Mouse (Mus musculus) forebrain, embryonic 11.5 days (tissue): Measurements from ENCODE around the gene Nutm2. TPM values are rescaled to one million over a fixed set of nuclear protein-coding genes. Genes with fewer than 3 reads are reported as not detected.
"Not testable (repeated sequence)": the region's sequence is repeated elsewhere in the genome, so short reads cannot be mapped to it uniquely, and the experiment has no call there.

Experiments
- ATAC-seq: fragments of 200-750 bp; cut with Nextera tagmentation; replicated peaks from 2 replicates; pipeline ENCODE4 v1.8.0; 2017; ENCODE audit warnings: moderate TSS enrichment; ENCODE audit not compliant: low FRiP score
- DNase-seq: peaks from one replicate; pipeline ENCODE4 v3.0.0-alpha.2; 2017; ENCODE audit warnings: low spot score
- H3K27ac ChIP-seq: fragments of 300-500 bp; sonication (generic); 2 replicates; pipeline ENCODE4 v1.5.1; 2014; ENCODE audit warnings: low read depth, low read length
- H3K27me3 ChIP-seq: fragments of 300-500 bp; sonication (generic); 2 replicates; pipeline ENCODE4 v1.6.1; 2014; ENCODE audit warnings: mild to moderate bottlenecking, low read length, mixed read lengths; ENCODE audit not compliant: control insufficient read depth, insufficient read depth
- H3K36me3 ChIP-seq: fragments of 300-500 bp; sonication (generic); 2 replicates; pipeline ENCODE4 v1.6.1; 2014; ENCODE audit warnings: mild to moderate bottlenecking, low read length, moderate library complexity, mixed read lengths; ENCODE audit not compliant: control insufficient read depth, insufficient read depth
- H3K4me1 ChIP-seq: fragments of 300-500 bp; sonication (generic); replicated peaks from 2 replicates; pipeline ENCODE4 v1.6.1; 2014; ENCODE audit warnings: low read length, mixed read lengths; ENCODE audit not compliant: control insufficient read depth, insufficient read depth
- H3K4me2 ChIP-seq: fragments of 300-500 bp; sonication (generic); 2 replicates; pipeline ENCODE4 v1.6.1; 2014; ENCODE audit warnings: low read depth, mild to moderate bottlenecking, low read length, moderate library complexity, mixed read lengths; ENCODE audit not compliant: severe bottlenecking
- H3K4me3 ChIP-seq: fragments of 300-500 bp; sonication (generic); 2 replicates; pipeline ENCODE4 v1.5.1; 2014; ENCODE audit warnings: low read depth, low read length
- H3K9ac ChIP-seq: fragments of 300-500 bp; sonication (generic); 2 replicates; pipeline ENCODE4 v1.6.1; 2014; ENCODE audit warnings: low read length
- H3K9me3 ChIP-seq: fragments of 300-500 bp; sonication (generic); 2 replicates; pipeline ENCODE4 v1.6.1; 2016; ENCODE audit warnings: low read length, mixed read lengths; ENCODE audit not compliant: control insufficient read depth
- WGBS: fragments of 180-500 bp; shearing (Covaris S2); extraction: QIAGEN DNeasy Blood & Tissue Kit; methylation state at CpG from one replicate; pipeline ENCODE4 v1.1.7; 2014; 5-methylcytosine and 5-hydroxymethylcytosine counted together
- polyA plus RNA-seq: library from polyadenylated mRNA; unstranded; fragments of >200 nt; fragmentation: Nextera tagmentation; extraction: Ambion mirVana; gene quantifications from 2 replicates; pipeline ENCODE4 v1.2.1, GENCODE M21; 2014

The Nutm2 gene
- polyA plus RNA-seq, 1 experiment from 2014 or later, result not detected

DNA sequence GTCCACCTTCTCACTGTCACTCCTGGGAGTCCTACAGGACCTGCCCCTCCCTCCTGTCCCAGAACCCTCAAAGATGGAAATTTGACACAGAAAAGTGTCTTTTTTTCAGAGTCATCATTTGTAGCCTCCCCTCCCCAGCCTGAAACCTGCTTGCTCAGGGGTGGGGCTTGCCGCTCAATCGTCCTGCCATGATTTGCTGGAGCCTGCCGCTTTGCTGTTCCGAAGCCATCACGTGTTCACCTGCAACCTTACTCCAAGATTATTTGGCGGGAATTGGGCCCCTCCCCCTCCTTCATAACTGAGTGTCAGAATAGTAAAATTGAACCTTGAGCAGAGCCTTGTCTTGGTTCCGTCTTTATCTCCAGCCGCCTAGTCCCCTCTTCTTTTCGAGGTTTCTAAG, 14.8 kb upstream of the Nutm2 start:
- WGBS, result 71% methylated on average over 9 of the region's 9 CpGs
- not testable (repeated sequence) for DNase-seq, H3K27me3 ChIP-seq

GRCm38 (mm10) chr13:50453426-50453825, 13.7 kb upstream of the Nutm2 start:
- ATAC-seq (no peak), DNase-seq (no peak)
- Histone ChIP-seq H3K4me2 (no peak overlapping the region), H3K4me3 (no peak overlapping the region), H3K4me1 (no peaks in the 10 kb centered on the region), H3K27ac (no peak overlapping the region), H3K27me3 (no peaks in the 10 kb centered on the region), H3K36me3 (no peaks in the 10 kb centered on the region), H3K9ac (no peak overlapping the region), H3K9me3 (no peaks in the 10 kb centered on the region)
- 37% methylated on average over 4 of the region's 4 CpGs for WGBS

More for the DNA sequence above, 14.8 kb upstream of the Nutm2 start:
- not testable (repeated sequence) for H3K9ac ChIP-seq, H3K9me3 ChIP-seq, H3K36me3 ChIP-seq, ATAC-seq, H3K4me3 ChIP-seq, H3K4me2 ChIP-seq, H3K4me1 ChIP-seq, H3K27ac ChIP-seq

GRCm38 (mm10) chr13:50460433-50460832, 6.7 kb upstream of the Nutm2 start:
- H3K4me3 ChIP-seq, H3K9me3 ChIP-seq, H3K4me1 ChIP-seq, H3K27me3 ChIP-seq, H3K9ac ChIP-seq, H3K27ac ChIP-seq, H3K36me3 ChIP-seq, H3K4me2 ChIP-seq, ATAC-seq, DNase-seq: not testable (repeated sequence)
- WGBS, result 56% methylated on average over 2 of the region's 2 CpGs

- no peaks in the 10 kb centered on the region for H3K9me3 ChIP-seq
- ATAC-seq (no peak), DNase-seq (peak; percentile 52)
- H3K27me3 ChIP-seq, result no peaks in the 10 kb centered on the region
- H3K27ac ChIP-seq, result no peak overlapping the region
- no peak overlapping the region; the same call in 1 of the 2 replicates for H3K9ac ChIP-seq
- H3K36me3 ChIP-seq, result no peaks in the 10 kb centered on the region
- no peaks in the 10 kb centered on the region for H3K4me1 ChIP-seq
- H3K4me3 ChIP-seq, result 0 out of 2 replicates have a peak overlapping the region, but pooled peaks have one; percentile 6
- 42% methylated on average over 27 of the region's 27 CpGs for WGBS
- peak overlapping the region; percentile 32; the same call in 1 of the 2 replicates for H3K4me2 ChIP-seq
These were observed 2.2 kb upstream of the Nutm2 start for GRCm38 (mm10) chr13:50464621-50465562.

GRCm38 (mm10) chr13:50488510-50488909, 21.4 kb downstream of the Nutm2 start:
- not testable (repeated sequence) for ATAC-seq, H3K9me3 ChIP-seq, H3K27ac ChIP-seq, H3K4me1 ChIP-seq, H3K9ac ChIP-seq, H3K27me3 ChIP-seq, H3K36me3 ChIP-seq, H3K4me2 ChIP-seq, DNase-seq, H3K4me3 ChIP-seq

DNA sequence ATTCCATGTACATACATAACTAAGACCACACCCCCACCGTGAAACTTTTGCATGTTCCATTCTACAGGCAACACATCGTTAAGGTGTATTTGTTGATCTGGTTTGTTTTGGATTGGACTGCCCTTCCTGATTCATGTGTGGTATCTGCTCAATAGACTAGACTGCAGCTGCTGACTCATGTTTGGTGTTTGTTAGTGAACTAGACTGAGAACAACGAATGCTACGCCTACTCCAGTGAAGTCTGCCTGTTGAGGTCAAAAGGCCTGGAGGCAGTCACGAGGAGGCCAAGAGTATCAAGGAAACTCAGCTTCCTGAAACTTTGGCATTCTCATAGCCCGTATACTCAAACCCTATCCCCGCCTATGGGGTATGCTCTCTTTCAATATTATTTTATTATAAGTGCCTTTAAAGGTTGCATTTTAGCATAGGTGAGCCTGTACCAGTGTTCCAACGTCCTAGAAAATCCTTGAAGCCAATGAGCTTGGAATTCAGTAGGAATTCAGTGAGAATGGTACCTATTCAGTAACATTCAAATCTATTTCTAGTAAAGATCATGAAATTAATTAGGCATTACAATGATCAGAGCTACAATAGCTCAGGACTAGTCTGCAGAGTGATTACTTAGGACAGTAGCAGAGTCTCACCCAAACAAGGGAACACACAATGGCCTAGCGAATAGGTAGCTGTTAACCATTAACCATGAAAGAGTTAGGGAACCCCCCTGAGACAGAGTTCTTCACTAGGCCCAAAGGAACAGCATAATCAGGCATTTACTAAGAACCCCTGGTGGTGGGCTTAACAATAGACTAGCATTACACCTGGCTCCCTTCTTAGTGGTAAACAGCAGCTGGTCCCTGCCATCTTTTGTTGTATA, 43.6 kb downstream of the Nutm2 start:
- not testable (repeated sequence) for DNase-seq, H3K4me1 ChIP-seq, H3K36me3 ChIP-seq, ATAC-seq, H3K4me2 ChIP-seq, H3K27ac ChIP-seq, H3K27me3 ChIP-seq, H3K4me3 ChIP-seq, H3K9me3 ChIP-seq, H3K9ac ChIP-seq
- WGBS, result 85% methylated on average over 9 of the region's 9 CpGs

Other genes with a start within 250 kb of the Nutm2 start
- gene Gm906, start 217.0 kb upstream of the Nutm2 start, polyA plus RNA-seq, result not detected in 2 replicates
- 26.0 and 31.9 TPM in 2 replicates for gene Fbxw17, start 49.4 kb upstream of the Nutm2 start, polyA plus RNA-seq
- not detected in 2 replicates for gene Gm47429, start 23.4 kb upstream of the Nutm2 start, polyA plus RNA-seq
- gene Gm904, start 175.9 kb downstream of the Nutm2 start, polyA plus RNA-seq, result not detected in 2 replicates
- not detected in 2 replicates for gene Gm8765, start 231.0 kb downstream of the Nutm2 start, polyA plus RNA-seq